Mouse (Mus musculus) cerebellum, adult 2 months (tissue): ENCODE measurements around the gene Gucy1b2. TPM values are rescaled to one million over a fixed set of nuclear protein-coding genes. Genes with fewer than 3 reads are reported as not detected.

Experiments used
- DNase-seq, 2 experiments: peaks; one replicate each; pipeline ENCODE4 v3.0.0; 2021
- H3K27ac ChIP-seq: fragments of 200-500 bp; 2 replicates; pipeline ENCODE4 v1.5.1; 2012; ENCODE audit warnings: low read length, control low read depth, inconsistent platforms; ENCODE audit not compliant: insufficient read depth
- H3K27me3 ChIP-seq: fragments of 200-500 bp; 2 replicates; pipeline ENCODE4 v1.6.1; 2012; ENCODE audit warnings: inconsistent platforms, mild to moderate bottlenecking, low read length, moderate library complexity; ENCODE audit not compliant: control insufficient read depth, insufficient read depth
- H3K4me1 ChIP-seq: fragments of 200-500 bp; 2 replicates; pipeline ENCODE4 v1.6.1; 2011; ENCODE audit warnings: low read length; ENCODE audit not compliant: control insufficient read depth, insufficient read depth
- H3K4me3 ChIP-seq: fragments of 200-500 bp; replicated peaks from 2 replicates; pipeline ENCODE3; 2011; ENCODE audit warnings: mild to moderate bottlenecking, low read depth, low read length, control low read depth; ENCODE audit not compliant: insufficient read depth
- CTCF ChIP-seq: fragments of 200-500 bp; IDR thresholded peaks from 2 replicates; pipeline ENCODE4 v1.5.1; 2011; ENCODE audit warnings: low read depth, mild to moderate bottlenecking, control low read depth, low read length, moderate library complexity, borderline replicate concordance; ENCODE audit not compliant: insufficient read depth
- POLR2A ChIP-seq: fragments of 200-500 bp; IDR thresholded peaks from 2 replicates; pipeline ENCODE4 v1.6.1; 2011; ENCODE audit warnings: low read length, control low read depth, borderline replicate concordance; ENCODE audit not compliant: insufficient read depth
- WGBS: fragments of 180-500 bp; shearing (Covaris S2); methylation state at CpG from one replicate; pipeline ENCODE4 v1.1.7; 2018; 5-methylcytosine and 5-hydroxymethylcytosine counted together
- polyA plus RNA-seq: library from polyadenylated mRNA; depleted of rRNA; stranded (reverse); fragments of >200 nt; gene quantifications from 2 replicates; pipeline ENCODE4 v1.2.3, GENCODE M21; 2012; rRNA removed

Gucy1b2 gene
- 0.11 and 0.19 TPM in 2 replicates for polyA plus RNA-seq

- no peak within 1 kb of the TSS for H3K4me3 ChIP-seq
- TF ChIP-seq CTCF (no peak), POLR2A (no peak)
- DNase-seq: no peak
- H3K27ac ChIP-seq: no peak within 1 kb of the TSS
- WGBS: 70% methylated on average over 9 of the region's 9 CpGs
- H3K27me3 ChIP-seq: no peaks in the 10 kb centered on the region
- no peaks in the 10 kb centered on the region for H3K4me1 ChIP-seq
These were observed at the start of gene Gucy1b2 for GRCm38 (mm10) chr14:62456239-62456747. Gene Gucy1b2 (minus strand): TSS chr14:62456289.

- Histone ChIP-seq H3K27ac (no peak overlapping the region), H3K27me3 (no peaks in the 10 kb centered on the region), H3K4me3 (no peak overlapping the region), H3K4me1 (no peaks in the 10 kb centered on the region)
- DNase-seq: no peak
- TF ChIP-seq POLR2A (no peak), CTCF (no peak)
- 82% methylated on average over 7 of the region's 7 CpGs for WGBS
These were observed 41.3 kb upstream of the Gucy1b2 start for GRCm38 (mm10) chr14:62497391-62497790.

GRCm38 (mm10) chr14:62496501-62496900 is 40.4 kb upstream of the Gucy1b2 start:
- DNase-seq: no peak
- WGBS: 72% methylated on average over 1 of the region's 1 CpGs
- Histone ChIP-seq H3K27me3 (no peaks in the 10 kb centered on the region), H3K27ac (no peak overlapping the region), H3K4me1 (no peaks in the 10 kb centered on the region), H3K4me3 (no peak overlapping the region)
- TF ChIP-seq POLR2A: no peak
- TF ChIP-seq CTCF: no peak

DNA sequence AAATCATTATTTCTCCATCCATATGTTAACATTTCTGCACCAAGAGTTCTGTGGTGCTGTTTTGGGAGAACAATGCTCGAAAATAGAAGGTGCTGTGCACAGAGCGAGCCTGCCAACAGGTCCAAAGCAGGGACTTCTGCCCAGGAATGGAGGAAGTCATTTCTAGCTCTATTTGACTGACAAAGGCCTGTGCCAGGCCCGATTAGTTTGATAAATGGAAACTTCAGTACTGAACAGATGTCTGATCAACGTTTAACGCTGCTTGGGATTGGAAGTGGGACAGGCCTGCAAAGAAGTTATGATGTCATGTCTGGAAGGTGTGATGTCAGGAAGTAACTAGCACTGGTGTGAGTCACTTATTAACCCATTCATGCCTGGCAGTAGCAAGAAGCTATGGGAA is 37.4 kb upstream of the Gucy1b2 start:
- no peak for DNase-seq
- H3K4me1 ChIP-seq: 0 out of 2 replicates have a peak, but pooled peaks cover 2% of the 10 kb centered on the region
- no peak overlapping the region for H3K4me3 ChIP-seq
- 49% methylated on average over 5 of the region's 5 CpGs for WGBS
- no peak for TF ChIP-seq POLR2A
- TF ChIP-seq CTCF: no peak
- H3K27me3 ChIP-seq: no peaks in the 10 kb centered on the region
- H3K27ac ChIP-seq: no peak overlapping the region

DNA sequence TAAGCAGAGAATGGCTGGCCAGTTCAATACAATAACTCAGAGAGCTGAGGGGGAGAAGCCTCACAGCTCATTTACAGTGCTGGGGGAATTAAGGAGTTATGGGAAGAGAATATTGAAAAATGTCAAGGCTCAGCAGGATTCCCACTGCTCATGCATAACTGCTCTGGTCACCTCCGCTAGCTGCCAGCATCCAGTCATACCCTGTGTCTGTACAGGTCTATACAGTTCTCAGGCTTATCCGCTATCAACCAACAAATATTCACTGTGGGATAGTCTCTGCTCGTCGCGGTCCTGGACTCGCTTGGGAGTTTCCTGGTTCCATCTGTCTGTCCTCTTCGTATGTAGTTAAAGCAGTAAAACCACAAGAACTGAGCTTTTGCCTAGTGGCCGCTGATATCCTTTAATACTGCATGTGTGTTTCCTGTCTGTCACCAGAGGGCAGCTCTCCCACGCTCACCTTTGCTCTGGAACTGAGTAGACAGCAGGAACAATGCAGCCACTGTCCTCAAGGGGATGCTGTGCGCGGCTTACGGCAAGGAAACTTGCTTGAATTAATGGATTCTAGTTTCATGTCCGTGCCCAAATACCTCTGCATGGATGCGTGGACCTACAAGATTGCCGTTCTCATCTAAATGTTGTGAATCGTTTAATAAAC is 36.2 kb upstream of the Gucy1b2 start:
- peak; percentile 80 to 81 for DNase-seq
- H3K27ac ChIP-seq: no peak overlapping the region
- TF ChIP-seq POLR2A (no peak), CTCF (peak; percentile 99)
- 24% methylated on average over 16 of the region's 16 CpGs for WGBS
- H3K27me3 ChIP-seq: no peaks in the 10 kb centered on the region
- peak overlapping the region; percentile 5 for H3K4me3 ChIP-seq
- 0 out of 2 replicates have a peak, but pooled peaks cover 3% of the 10 kb centered on the region for H3K4me1 ChIP-seq

DNA sequence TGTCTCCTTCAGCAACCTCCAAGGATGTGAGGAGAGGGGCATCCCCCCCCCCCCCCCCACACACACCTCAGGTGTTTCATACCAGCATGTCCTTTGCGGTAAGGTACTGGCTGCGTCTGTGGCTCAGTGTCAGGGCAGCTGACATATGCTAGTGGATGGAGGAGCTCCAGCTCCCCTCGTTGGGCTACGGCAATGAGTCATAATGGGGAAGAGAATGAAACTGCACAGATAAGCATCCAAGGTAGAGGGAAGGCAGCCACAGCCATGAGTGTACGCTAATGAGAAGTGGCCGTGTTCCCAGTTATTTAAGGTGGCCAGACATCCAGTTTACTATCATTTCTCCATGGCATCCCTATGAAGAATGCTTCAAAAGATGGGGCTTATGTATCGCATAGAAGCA is 32.2 kb upstream of the Gucy1b2 start:
- no peaks in the 10 kb centered on the region for H3K27me3 ChIP-seq
- TF ChIP-seq CTCF (no peak), POLR2A (no peak)
- H3K4me1 ChIP-seq: 0 out of 2 replicates have a peak, but pooled peaks cover 3% of the 10 kb centered on the region
- peak; percentile 38 to 75 for DNase-seq
- no peak overlapping the region for H3K27ac ChIP-seq
- 32% methylated on average over 7 of the region's 7 CpGs for WGBS
- no peak overlapping the region for H3K4me3 ChIP-seq

DNA sequence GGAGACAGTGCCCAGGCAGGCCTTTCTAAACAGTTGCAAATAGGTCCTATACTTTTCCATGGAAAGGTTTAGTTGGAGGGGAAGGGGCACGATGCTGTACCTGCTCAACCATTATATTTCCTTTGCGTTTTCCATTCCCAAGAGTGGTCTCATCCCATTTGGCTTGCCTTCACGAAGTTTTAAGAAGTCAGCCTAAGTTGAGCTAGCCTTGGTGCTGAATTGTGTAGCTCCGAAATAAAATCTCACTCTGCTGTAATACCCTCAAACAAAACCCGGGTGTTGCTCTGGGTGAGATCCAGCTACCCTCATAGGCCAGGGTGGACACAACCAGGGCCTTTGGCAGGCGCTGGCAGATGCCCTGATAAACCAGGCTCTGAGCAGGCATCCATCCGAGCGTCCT is 25.3 kb upstream of the Gucy1b2 start:
- 66% methylated on average over 8 of the region's 8 CpGs for WGBS
- TF ChIP-seq POLR2A: no peak
- TF ChIP-seq CTCF: no peak
- no peak overlapping the region for H3K4me3 ChIP-seq
- H3K4me1 ChIP-seq: peaks cover 2% of the 10 kb centered on the region; the same call in 1 of the 2 replicates
- no peak overlapping the region for H3K27ac ChIP-seq
- DNase-seq: no peak
- H3K27me3 ChIP-seq: no peaks in the 10 kb centered on the region

DNA sequence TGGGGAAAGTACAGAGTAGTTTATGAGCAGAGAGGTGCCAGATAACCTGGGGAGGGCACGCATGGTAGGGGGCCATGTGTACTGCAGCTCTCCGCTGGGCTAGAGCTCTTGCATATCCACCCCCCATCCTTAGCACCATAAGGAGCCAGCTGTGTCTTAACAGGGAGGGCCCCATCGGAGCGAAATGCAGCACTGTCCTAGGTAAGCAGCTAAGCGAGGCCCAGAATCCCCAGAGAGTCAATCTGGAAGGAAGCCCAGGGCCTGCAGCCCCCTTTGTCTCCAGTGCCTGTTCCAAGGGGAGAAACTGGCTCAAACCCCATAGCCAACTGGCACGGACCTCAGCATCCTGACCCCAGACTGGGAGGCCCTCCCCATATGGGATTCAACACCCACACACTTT is 23.3 kb upstream of the Gucy1b2 start:
- Histone ChIP-seq H3K27me3 (no peaks in the 10 kb centered on the region), H3K4me1 (peaks cover 2% of the 10 kb centered on the region; the same call in 1 of the 2 replicates), H3K27ac (no peak overlapping the region), H3K4me3 (no peak overlapping the region)
- no peak for DNase-seq
- TF ChIP-seq CTCF (no peak), POLR2A (no peak)
- 30% methylated on average over 6 of the region's 6 CpGs for WGBS
